Mouse (Mus musculus) cortical plate, adult 2 months (tissue): ENCODE data around the gene Best2.

Experiments used
- CTCF ChIP-seq: fragments of 200-500 bp; IDR thresholded peaks from 2 replicates; pipeline ENCODE4 v1.5.1; 2011; ENCODE audit warnings: mild to moderate bottlenecking, control low read depth, low read length; ENCODE audit not compliant: insufficient read depth; ENCODE audit errors: extremely low read depth
- POLR2A ChIP-seq: fragments of 200-500 bp; IDR thresholded peaks from 2 replicates; pipeline ENCODE4 v1.6.1; 2011; ENCODE audit warnings: mild to moderate bottlenecking, low read length, control low read depth; ENCODE audit not compliant: insufficient read depth; ENCODE audit errors: extremely low read depth

DNA sequence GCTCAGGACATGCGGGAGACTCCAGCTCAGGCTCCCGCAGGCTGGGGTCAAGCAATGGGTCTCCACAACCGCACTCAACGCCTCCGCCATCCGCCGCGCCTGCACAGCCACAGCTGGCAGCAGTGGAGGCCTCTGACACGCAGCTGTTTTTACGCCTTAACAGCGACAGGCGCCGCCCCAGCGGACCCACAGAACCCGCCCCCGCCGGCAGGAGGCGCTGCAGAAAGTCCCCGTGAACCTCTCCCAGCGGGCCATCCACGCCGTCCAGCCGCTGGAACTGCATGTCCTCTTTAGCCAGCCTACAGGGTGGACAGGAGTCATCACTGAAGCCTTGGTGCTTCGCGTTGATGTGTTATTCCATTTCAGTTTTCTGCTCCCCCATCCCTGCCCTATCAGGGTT lies 6.6 kb downstream of the Best2 start:
- TF ChIP-seq POLR2A (no peak), CTCF (no peak)
